Mouse (Mus musculus) hindbrain, embryonic 11.5 days (tissue): ENCODE measurements at regions not wholly inside any gene's neighbourhood (a gene's known extent, or its start where the extent isn't known, plus 50 kb on each side); places are given as distances from the start of the nearest gene placed in this dataset.

ENCODE experiments used
- ATAC-seq: fragments of 200-750 bp; cut with Nextera tagmentation; 2 replicates; pipeline ENCODE4 v1.8.0; 2017; ENCODE audit warnings: mild to moderate bottlenecking, moderate TSS enrichment, moderate library complexity; ENCODE audit not compliant: low FRiP score
- DNase-seq: peaks from one replicate; pipeline ENCODE4 v3.0.0-alpha.2; 2015; ENCODE audit warnings: low spot score
- H3K27ac ChIP-seq: fragments of 300-500 bp; sonication (generic); 2 replicates; pipeline ENCODE4 v1.5.1; 2014; ENCODE audit warnings: mild to moderate bottlenecking, low read depth, low read length
- H3K27me3 ChIP-seq: fragments of 300-500 bp; sonication (generic); 2 replicates; pipeline ENCODE4 v1.6.1; 2014; ENCODE audit warnings: mild to moderate bottlenecking, low read length, moderate library complexity, mixed read lengths; ENCODE audit not compliant: control insufficient read depth, insufficient read depth
- H3K36me3 ChIP-seq: fragments of 300-500 bp; sonication (generic); 2 replicates; pipeline ENCODE4 v1.6.1; 2014; ENCODE audit warnings: mild to moderate bottlenecking, low read length, moderate library complexity, mixed read lengths; ENCODE audit not compliant: control insufficient read depth, insufficient read depth
- H3K4me1 ChIP-seq: fragments of 300-500 bp; sonication (generic); replicated peaks from 2 replicates; pipeline ENCODE4 v1.6.1; 2014; ENCODE audit warnings: low read length, mixed read lengths; ENCODE audit not compliant: control insufficient read depth, insufficient read depth
- H3K4me2 ChIP-seq: fragments of 300-500 bp; sonication (generic); replicated peaks from 2 replicates; pipeline ENCODE4 v1.6.1; 2014; ENCODE audit warnings: mild to moderate bottlenecking, low read depth, low read length
- H3K4me3 ChIP-seq: fragments of 300-500 bp; sonication (generic); 2 replicates; pipeline ENCODE4 v1.5.1; 2014; ENCODE audit warnings: low read depth, low read length
- H3K9ac ChIP-seq: fragments of 300-500 bp; sonication (generic); 2 replicates; pipeline ENCODE4 v1.6.1; 2014; ENCODE audit warnings: low read depth, low read length
- H3K9me3 ChIP-seq: fragments of 300-500 bp; sonication (generic); 2 replicates; pipeline ENCODE4 v1.6.1; 2016; ENCODE audit warnings: low read length; ENCODE audit not compliant: control insufficient read depth
- WGBS: fragments of 180-500 bp; shearing (Covaris S2); extraction: QIAGEN DNeasy Blood & Tissue Kit; methylation state at CpG from one replicate; pipeline ENCODE4 v1.1.7; 2014; 5-methylcytosine and 5-hydroxymethylcytosine counted together

DNA sequence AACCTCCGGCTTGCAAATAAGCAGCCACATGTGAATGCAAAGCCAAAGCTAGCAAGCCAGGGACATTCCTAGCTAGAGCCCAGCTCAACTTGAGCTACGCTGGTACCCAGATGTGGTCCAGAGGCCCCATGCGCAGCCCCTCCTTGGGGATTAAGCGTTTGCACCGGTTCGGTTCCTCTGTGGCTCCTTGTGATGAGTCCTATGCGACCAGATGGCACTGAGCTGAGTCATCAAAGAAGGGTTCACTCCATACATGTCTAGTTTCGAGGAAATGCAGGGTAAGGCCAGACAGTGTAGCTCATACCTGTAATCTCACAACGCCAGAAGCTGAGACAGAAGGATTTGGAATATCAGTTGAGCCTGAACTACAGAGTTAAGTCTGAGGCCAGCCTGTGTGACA is 119.4 kb downstream of the Kctd15 start:
- ATAC-seq, result no peak
- Histone ChIP-seq H3K27ac (no peak overlapping the region), H3K4me3 (no peak overlapping the region), H3K4me2 (no peak overlapping the region), H3K9me3 (no peaks in the 10 kb centered on the region; the same call in 1 of the 2 replicates), H3K4me1 (no peaks in the 10 kb centered on the region), H3K27me3 (no peaks in the 10 kb centered on the region), H3K9ac (no peak overlapping the region), H3K36me3 (no peaks in the 10 kb centered on the region)
- no peak for DNase-seq
- 87% methylated on average over 9 of the region's 9 CpGs for WGBS

- 72% methylated on average over 5 of the region's 5 CpGs for WGBS
- DNase-seq (no peak), ATAC-seq (no peak)
- Histone ChIP-seq H3K36me3 (no peaks in the 10 kb centered on the region), H3K4me3 (no peak overlapping the region), H3K4me1 (no peaks in the 10 kb centered on the region), H3K4me2 (no peak overlapping the region), H3K27ac (no peak overlapping the region), H3K9ac (no peak overlapping the region), H3K27me3 (no peaks in the 10 kb centered on the region), H3K9me3 (no peaks in the 10 kb centered on the region)
Measured at GRCm38 (mm10) chr7:34534241-34534640, 122.3 kb downstream of the Kctd15 start.

GRCm38 (mm10) chr7:34531639-34532038 is 124.9 kb downstream of the Kctd15 start:
- ATAC-seq (no peak), DNase-seq (no peak)
- H3K4me1 ChIP-seq, result no peaks in the 10 kb centered on the region
- no peak overlapping the region for H3K4me3 ChIP-seq
- H3K4me2 ChIP-seq, result no peak overlapping the region
- no peaks in the 10 kb centered on the region for H3K27me3 ChIP-seq
- no peak overlapping the region for H3K27ac ChIP-seq
- no peaks in the 10 kb centered on the region for H3K9me3 ChIP-seq
- H3K36me3 ChIP-seq, result no peaks in the 10 kb centered on the region
- 90% methylated on average over 3 of the region's 3 CpGs for WGBS
- no peak overlapping the region for H3K9ac ChIP-seq

DNA sequence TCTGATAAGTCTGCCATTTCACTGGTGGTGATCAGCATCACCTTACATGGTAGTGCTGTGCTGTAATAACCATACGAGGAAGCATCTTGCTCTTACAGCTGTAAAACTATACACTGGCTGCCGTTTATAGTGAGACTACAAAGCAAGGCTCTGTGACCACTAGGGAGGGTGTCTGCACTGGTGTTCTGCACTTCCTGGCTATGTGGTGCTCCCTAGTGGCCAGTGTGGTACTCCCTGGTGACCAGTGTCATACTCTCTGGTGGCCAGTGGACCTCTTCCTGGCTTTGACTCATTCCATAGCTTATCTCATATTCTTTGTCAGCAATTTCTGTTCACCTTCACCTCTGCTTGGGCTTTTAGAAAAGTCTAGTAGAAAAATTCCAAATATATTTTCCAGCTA is 114.7 kb upstream of the Lsm14a start:
- H3K4me1 ChIP-seq, result no peaks in the 10 kb centered on the region
- no peak overlapping the region for H3K4me2 ChIP-seq
- H3K27me3 ChIP-seq, result no peaks in the 10 kb centered on the region
- WGBS, result 81% methylated on average over 2 of the region's 2 CpGs
- no peaks in the 10 kb centered on the region for H3K9me3 ChIP-seq
- H3K27ac ChIP-seq, result no peak overlapping the region
- no peaks in the 10 kb centered on the region for H3K36me3 ChIP-seq
- H3K4me3 ChIP-seq, result no peak overlapping the region
- ATAC-seq, result no peak
- no peak for DNase-seq
- H3K9ac ChIP-seq, result no peak overlapping the region

DNA sequence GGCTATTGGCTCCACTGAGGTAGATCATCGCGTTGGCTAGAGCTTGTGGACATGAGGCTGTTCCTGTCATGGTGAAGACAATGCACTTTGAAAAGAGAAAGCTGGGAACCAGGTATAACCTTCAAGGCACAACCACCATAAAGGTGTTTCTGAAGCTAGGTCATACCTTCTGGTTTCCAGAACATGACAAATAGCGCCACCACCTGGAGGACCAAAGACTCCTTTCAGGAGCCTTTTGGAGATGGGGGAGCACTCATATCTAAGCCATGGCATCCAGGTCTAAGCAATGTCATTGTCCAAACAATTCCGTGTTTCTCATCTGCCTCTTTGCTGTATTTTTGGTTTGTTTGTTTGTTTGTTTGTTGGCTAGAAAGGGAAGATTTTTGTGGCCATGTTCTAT is 113.7 kb upstream of the Lsm14a start:
- H3K9ac ChIP-seq, result no peak overlapping the region
- H3K9me3 ChIP-seq, result no peaks in the 10 kb centered on the region
- 67% methylated on average over 4 of the region's 4 CpGs for WGBS
- ATAC-seq, result no peak
- no peak overlapping the region for H3K27ac ChIP-seq
- no peak for DNase-seq
- no peaks in the 10 kb centered on the region for H3K36me3 ChIP-seq
- no peaks in the 10 kb centered on the region for H3K27me3 ChIP-seq
- no peaks in the 10 kb centered on the region for H3K4me1 ChIP-seq
- H3K4me2 ChIP-seq, result no peak overlapping the region
- H3K4me3 ChIP-seq, result no peak overlapping the region

- Histone ChIP-seq H3K4me1 (no peaks in the 10 kb centered on the region), H3K4me3 (no peak overlapping the region), H3K4me2 (no peak overlapping the region), H3K9me3 (no peaks in the 10 kb centered on the region), H3K27ac (no peak overlapping the region), H3K9ac (no peak overlapping the region), H3K27me3 (no peaks in the 10 kb centered on the region), H3K36me3 (no peaks in the 10 kb centered on the region)
- WGBS, result 69% methylated on average over 10 of the region's 10 CpGs
- DNase-seq, result peak; percentile 13
- ATAC-seq, result no peak
Measured at GRCm38 (mm10) chr7:34493892-34494291, 100.8 kb upstream of the Lsm14a start.

DNA sequence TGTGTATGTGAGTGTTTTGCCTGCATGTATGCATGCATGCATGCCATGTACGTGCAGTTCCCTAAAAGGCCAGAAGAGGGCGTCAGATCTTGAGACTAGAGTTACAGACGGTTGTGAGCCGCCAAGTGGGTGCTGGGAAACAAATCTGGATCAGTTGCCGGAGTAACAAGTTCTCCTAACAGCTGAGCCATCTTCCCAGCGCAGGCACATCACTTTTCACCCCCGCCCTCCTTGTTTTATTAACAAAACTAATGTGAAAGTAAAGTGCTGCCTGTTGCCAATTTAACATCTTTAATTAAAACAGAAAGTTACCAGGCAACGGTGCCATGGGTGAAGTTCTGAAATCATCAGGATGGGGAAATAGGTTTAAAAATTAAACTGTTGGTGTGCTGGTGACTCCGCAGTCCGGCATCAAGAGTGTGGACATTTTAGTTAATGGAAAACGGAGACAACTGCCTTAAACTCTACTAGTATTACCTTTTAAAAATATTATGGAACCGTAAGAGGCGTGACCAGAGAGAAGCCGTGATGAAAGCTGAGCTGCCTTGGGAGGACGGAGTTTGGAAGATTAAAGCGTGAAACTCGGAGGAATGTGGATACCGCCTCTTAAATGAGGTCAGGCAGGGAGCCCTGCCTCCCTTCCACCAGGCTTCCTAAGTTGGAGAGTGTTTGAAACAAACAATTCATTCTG is 91.9 kb upstream of the Lsm14a start:
- Histone ChIP-seq H3K27me3 (no peaks in the 10 kb centered on the region), H3K4me3 (no peak overlapping the region), H3K27ac (no peak overlapping the region), H3K36me3 (no peaks in the 10 kb centered on the region), H3K4me2 (no peak overlapping the region), H3K9me3 (no peaks in the 10 kb centered on the region), H3K4me1 (no peaks in the 10 kb centered on the region), H3K9ac (no peak overlapping the region)
- 74% methylated on average over 18 of the region's 18 CpGs for WGBS
- no peak for DNase-seq
- no peak for ATAC-seq

GRCm38 (mm10) chr7:34483368-34483767 is 90.3 kb upstream of the Lsm14a start:
- no peak for ATAC-seq

DNA sequence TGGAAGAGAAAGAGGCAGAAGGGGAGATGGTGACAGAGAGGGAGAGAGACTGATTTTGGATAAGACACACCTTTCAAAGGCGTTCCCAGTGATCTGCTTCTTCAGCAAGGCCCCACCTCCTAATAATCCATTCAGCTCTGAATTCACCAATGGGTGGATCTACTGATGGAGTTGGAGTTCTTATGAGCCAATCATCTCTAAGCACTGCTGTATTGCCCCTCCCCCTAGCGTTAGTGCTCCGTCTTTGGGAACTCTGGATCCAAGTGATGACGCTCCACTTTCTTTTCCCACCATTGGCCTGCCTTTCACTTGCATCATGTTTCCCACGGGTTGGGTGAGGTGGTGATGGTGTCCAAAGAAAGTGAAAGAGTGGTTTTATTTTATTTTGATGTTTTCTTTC is 87.7 kb upstream of the Lsm14a start:
- DNase-seq, result no peak
- Histone ChIP-seq H3K4me1 (no peaks in the 10 kb centered on the region), H3K9me3 (no peaks in the 10 kb centered on the region), H3K27me3 (no peaks in the 10 kb centered on the region), H3K9ac (no peak overlapping the region), H3K27ac (no peak overlapping the region), H3K36me3 (no peaks in the 10 kb centered on the region), H3K4me3 (no peak overlapping the region), H3K4me2 (no peak overlapping the region)
- WGBS, result 69% methylated on average over 5 of the region's 5 CpGs
- no peak for ATAC-seq

More at GRCm38 (mm10) chr7:34483368-34483767, 90.3 kb upstream of the Lsm14a start:
- H3K27ac ChIP-seq, result no peak overlapping the region
- H3K36me3 ChIP-seq, result no peaks in the 10 kb centered on the region
- H3K27me3 ChIP-seq, result no peaks in the 10 kb centered on the region
- 80% methylated on average over 8 of the region's 9 CpGs for WGBS
- no peak overlapping the region for H3K4me2 ChIP-seq
- H3K4me1 ChIP-seq, result no peaks in the 10 kb centered on the region
- H3K9ac ChIP-seq, result no peak overlapping the region
- no peak for DNase-seq
- H3K9me3 ChIP-seq, result no peaks in the 10 kb centered on the region
- H3K4me3 ChIP-seq, result no peak overlapping the region
